Mouse (Mus musculus): ENCODE data around the gene Plac9a. TPM values are rescaled to one million over a fixed set of nuclear protein-coding genes. Genes with fewer than 3 reads are reported as not detected.
"Not testable (repeated sequence)": the region's sequence is repeated elsewhere in the genome, so short reads cannot be mapped to it uniquely, and the experiment has no call there.

Gene Plac9a
- polyA plus RNA-seq (2015; fragmentation: Nextera tagmentation; extraction: Ambion mirVana), result 2.5 and 2.7 TPM in 2 replicates

DNA sequence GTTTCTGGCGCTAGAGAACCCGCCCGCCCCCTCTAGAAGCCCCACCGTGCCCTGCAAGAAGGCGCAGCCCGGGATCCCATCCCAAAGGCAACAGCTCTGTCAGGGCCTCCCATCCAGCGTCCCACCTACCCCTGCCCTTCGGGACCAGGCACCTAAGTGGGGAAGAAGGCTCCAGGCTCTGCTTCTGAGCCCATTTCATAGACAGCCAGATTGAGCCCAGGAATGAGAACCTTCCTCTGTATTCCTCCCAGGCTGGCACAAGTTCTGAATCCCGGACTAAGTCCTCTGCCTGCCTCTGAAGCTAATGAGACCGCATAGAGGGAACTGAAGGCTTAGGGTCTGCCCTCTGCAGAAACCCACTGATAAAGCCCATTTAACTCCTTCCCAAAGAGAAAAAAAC, at the start of gene Plac9a:
Plac9a (minus strand) TSS at position 101 of the 400 bp plus-strand sequence.
- not testable (repeated sequence) for H3K4me1 ChIP-seq; H3K27me3 ChIP-seq; H3K9ac ChIP-seq; H3K4me2 ChIP-seq; ATAC-seq (ENCODE audit: borderline replicate concordance, extremely low read depth, low FRiP score, low TSS enrichment); H3K36me3 ChIP-seq; H3K9me3 ChIP-seq; H3K4me3 ChIP-seq; H3K27ac ChIP-seq
- WGBS, result no CpG with 5 or more reads among the region's 10 CpGs

DNA sequence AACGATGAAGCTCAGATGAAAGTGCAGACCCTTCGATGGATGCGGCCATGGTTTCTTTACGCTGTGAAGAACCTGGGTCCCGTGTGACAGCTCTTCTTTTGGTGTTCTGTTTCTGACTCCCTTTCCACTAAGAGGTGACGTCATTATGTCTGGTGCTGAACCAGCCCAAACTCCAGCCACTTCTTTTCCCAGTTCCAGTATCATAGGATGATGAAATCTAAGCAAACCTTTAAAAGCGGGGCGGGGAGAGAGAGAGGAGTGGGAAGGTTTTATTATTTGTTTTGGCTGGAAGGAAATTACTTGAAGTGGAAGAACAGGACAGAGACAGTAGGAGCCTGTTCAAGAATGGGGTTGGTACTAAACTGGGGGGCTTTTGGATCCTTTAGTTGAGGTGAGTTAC, 35.1 kb upstream of the Plac9a start, which contains the start of gene Cphx1:
Cphx1 (plus strand) TSS at position 301 of the 400 bp plus-strand sequence.
- not testable (repeated sequence) for H3K27ac ChIP-seq; H3K4me3 ChIP-seq; H3K4me1 ChIP-seq; H3K9me3 ChIP-seq; H3K4me2 ChIP-seq; ATAC-seq (ENCODE audit: borderline replicate concordance, extremely low read depth, low FRiP score, low TSS enrichment); H3K27me3 ChIP-seq; H3K9ac ChIP-seq; H3K36me3 ChIP-seq
- no CpG with 5 or more reads among the region's 8 CpGs for WGBS

DNA sequence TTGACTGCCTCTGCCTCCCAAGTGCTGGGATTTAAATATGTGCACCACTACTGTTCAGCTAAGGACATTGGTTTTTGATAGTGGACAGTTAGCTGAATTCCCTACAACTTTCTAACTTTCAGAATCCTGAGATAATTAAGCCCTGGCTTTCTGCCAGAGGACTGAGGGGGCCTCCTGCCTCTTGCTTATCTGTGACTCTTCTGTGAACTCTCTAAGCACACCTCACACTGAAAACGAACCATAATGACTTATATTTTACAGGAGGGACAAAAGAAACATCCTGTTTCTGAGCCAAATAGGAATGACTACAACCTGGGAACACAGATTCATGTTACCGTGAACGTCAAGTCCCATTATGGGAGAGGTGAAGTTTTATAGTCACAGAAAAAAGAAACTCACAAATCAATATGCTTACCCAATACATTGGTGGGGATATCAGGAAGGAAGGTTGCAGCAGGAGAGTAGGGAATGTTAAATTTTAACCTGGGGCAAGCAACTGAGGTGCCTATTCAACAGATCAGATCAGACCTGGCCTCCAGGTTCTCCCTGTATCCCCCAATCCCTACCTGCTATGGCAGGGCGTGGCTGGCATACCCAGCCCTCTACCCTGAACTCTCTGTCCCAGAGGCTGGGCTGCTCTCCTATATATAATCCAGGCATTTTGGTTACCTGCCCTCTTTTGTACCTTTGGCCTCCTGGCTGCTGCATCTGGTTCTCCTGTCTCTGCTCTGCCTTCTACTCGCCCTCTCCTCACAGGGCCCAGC, 34.1 kb upstream of the Plac9a start:
- H3K36me3 ChIP-seq; H3K27ac ChIP-seq; H3K9ac ChIP-seq; H3K27me3 ChIP-seq; H3K4me2 ChIP-seq; H3K9me3 ChIP-seq; ATAC-seq (ENCODE audit: borderline replicate concordance, extremely low read depth, low FRiP score, low TSS enrichment); H3K4me1 ChIP-seq; H3K4me3 ChIP-seq: not testable (repeated sequence)
- no CpG with 5 or more reads among the region's 5 CpGs for WGBS

DNA sequence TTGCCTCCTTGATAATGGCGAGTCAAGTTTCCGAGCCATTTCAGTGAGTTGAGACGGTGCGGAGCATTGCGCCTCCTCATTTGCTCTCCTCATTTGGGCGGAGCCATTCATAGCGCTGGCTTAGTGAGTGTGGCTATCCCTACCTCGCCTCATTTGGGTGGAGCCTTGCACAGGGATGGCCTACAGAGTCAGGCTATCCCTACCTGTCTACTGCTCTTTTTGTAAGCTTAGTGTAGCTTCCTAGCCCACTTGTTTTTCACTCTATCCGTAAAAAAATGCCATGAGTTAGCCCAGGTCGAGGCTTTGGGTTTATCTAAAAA, 24.6 kb upstream of the Plac9a start, which contains the start of gene Tmem254a:
Tmem254a (minus strand) TSS at position 111 of the 320 bp plus-strand sequence.
- not testable (repeated sequence) for H3K27ac ChIP-seq; ATAC-seq (ENCODE audit: borderline replicate concordance, extremely low read depth, low FRiP score, low TSS enrichment); H3K9me3 ChIP-seq; H3K9ac ChIP-seq; H3K27me3 ChIP-seq; H3K4me2 ChIP-seq; H3K36me3 ChIP-seq; H3K4me3 ChIP-seq; H3K4me1 ChIP-seq
- WGBS, result no CpG with 5 or more reads among the region's 10 CpGs

DNA sequence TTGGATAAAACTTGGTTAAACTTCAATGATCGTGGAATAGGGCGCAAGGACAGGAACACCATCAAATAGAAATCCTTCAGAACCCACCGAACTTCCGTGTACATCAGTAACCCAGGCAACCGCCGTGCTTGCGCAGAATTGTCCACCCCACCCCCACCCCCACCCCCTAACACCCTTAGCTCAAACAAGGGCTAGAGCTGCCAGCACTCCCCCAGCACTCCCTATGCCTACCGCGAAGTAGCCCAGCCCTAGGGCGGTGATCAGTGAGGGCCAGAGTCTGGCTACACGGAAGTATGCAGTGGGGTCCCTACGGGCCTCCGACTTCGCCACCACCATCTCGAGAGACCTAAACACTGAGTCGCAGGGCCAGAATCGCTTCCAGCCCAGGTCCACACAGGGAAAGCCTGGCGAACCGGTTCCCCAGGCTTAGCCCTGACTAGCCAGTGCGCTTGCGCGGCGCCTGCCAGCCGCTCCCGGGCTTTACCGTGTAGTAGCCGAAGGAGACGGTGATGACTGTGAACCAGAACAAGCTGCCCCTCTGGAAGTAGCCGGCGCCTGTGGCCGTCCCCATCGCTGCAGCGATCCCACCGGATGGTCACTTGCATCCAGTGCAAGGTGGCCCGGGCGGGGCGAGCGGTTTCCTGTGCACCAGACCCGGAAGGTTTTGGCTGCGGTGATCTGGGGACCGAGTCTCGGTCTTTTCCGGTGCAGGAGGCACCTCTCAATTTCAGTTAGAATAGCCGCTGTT, 24.1 kb upstream of the Plac9a start:
- not testable (repeated sequence) for H3K27me3 ChIP-seq, H3K4me2 ChIP-seq, H3K9ac ChIP-seq, H3K4me3 ChIP-seq, H3K9me3 ChIP-seq, H3K4me1 ChIP-seq, H3K36me3 ChIP-seq, H3K27ac ChIP-seq
- no CpG with 5 or more reads among the region's 44 CpGs for WGBS
- peak; percentile 70 for ATAC-seq (ENCODE audit: borderline replicate concordance, extremely low read depth, low FRiP score, low TSS enrichment)

DNA sequence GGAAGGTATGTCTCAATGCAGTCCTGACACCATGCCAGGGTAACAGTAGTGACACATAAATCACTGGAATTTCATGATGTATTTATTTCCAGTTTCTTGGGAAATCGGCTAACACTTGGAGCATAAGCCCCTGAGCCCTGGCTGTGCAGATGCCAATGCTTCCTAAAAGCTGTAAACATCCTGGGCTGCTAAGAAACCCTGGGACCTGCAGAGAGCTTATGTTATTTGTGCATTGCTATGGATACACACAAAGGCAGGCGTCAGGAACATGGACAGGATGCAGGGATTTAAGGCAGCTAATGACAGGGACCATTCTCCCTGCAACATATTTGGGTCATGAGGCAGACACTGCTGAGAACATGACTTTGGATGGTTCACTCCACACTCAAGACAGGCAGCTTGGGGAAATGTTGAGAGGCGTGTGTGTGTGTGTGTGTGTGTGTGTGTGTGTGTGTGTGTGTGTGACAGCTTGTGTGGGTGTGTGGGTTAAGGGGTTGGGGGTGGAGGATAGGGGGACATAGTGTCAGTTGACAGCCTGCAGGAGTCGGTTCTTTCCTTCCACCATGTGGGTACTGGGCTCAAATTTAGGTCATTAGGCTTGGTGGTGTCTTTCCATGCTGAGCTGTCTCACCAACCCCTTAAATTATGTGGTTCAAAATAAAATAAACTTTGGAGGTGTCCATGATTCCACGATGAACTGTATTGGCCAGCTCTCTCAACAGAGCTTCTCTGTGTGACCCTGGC, 15.7 kb upstream of the Plac9a start:
- H3K4me3 ChIP-seq, H3K9me3 ChIP-seq, H3K36me3 ChIP-seq, H3K4me1 ChIP-seq, H3K4me2 ChIP-seq, H3K9ac ChIP-seq, H3K27ac ChIP-seq, H3K27me3 ChIP-seq: not testable (repeated sequence)
- WGBS, result no CpG with 5 or more reads among the region's 5 CpGs
- peak; percentile 72 for ATAC-seq (ENCODE audit: borderline replicate concordance, extremely low read depth, low FRiP score, low TSS enrichment)

DNA sequence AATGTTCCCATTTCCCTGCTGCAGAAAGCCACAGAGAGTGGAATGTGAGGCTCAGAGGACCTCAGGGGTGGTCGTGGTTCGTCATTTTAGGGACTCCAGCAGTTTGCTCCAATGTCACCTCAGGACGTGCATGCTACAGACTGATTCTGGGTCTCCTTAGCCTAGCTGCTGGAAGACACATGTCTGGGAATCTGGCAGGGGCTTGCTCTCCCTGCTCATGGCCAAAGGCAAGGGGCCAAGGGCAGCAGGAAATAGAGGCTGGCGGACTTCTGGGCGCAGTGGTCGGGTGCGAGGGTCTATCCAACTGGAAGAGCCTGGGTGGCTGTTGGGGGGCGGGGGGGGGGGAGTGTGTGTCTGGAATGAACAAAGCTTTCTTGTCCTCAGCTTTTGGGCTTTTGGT, 6.1 kb upstream of the Plac9a start:
- peak; percentile 31; the same call in 1 of the 2 replicates for ATAC-seq (ENCODE audit: borderline replicate concordance, extremely low read depth, low FRiP score, low TSS enrichment)
- no CpG with 5 or more reads among the region's 8 CpGs for WGBS
- not testable (repeated sequence) for H3K27me3 ChIP-seq, H3K4me1 ChIP-seq, H3K9me3 ChIP-seq, H3K4me3 ChIP-seq, H3K36me3 ChIP-seq, H3K9ac ChIP-seq, H3K27ac ChIP-seq, H3K4me2 ChIP-seq

DNA sequence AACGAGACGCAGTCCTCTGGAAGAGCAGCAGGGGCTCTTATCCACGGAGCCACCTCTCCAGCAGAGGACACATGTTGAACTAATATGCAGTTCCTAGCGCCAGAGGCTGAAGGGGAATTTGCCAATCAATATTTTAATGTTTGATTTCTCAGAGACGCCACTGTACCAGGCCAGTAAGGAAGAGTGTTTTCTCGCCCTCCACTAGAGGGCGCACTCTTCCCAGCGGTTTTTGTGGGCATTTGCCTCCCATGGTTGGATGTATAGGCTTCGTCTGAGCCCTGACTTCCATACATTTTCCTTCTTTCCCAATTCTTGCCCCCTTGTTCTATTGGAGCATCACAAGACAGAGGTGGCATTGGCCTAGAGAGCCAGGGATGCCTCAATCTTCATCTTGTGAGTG, 4.4 kb upstream of the Plac9a start:
- not testable (repeated sequence) for H3K4me1 ChIP-seq; H3K4me3 ChIP-seq; H3K27ac ChIP-seq; H3K9me3 ChIP-seq; H3K27me3 ChIP-seq; ATAC-seq (ENCODE audit: borderline replicate concordance, extremely low read depth, low FRiP score, low TSS enrichment); H3K36me3 ChIP-seq; H3K9ac ChIP-seq; H3K4me2 ChIP-seq
- WGBS, result no CpG with 5 or more reads among the region's 9 CpGs

DNA sequence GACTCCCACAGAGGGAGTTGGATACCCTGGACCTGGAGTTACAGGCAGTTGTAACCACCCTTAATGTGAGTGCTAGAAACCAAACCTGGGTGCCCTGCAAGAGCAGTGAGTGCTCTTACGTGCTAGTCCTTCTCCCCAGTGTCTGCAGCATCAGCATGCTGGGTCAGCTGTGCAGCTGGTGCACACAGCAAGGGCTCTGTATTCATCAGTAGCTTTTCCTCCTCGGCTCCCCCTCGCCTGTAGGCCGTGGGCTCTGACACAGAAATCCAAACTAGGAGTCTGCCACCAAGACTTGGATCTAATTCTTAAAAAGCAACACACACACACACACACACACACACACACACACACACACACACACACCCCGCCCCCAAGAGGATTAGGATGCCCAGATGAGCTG, 2.3 kb upstream of the Plac9a start:
- H3K27ac ChIP-seq; H3K4me1 ChIP-seq; H3K4me2 ChIP-seq; H3K4me3 ChIP-seq; H3K27me3 ChIP-seq; ATAC-seq (ENCODE audit: borderline replicate concordance, extremely low read depth, low FRiP score, low TSS enrichment); H3K9me3 ChIP-seq; H3K9ac ChIP-seq; H3K36me3 ChIP-seq: not testable (repeated sequence)
- WGBS, result 78% methylated on average over 1 of the region's 5 CpGs

DNA sequence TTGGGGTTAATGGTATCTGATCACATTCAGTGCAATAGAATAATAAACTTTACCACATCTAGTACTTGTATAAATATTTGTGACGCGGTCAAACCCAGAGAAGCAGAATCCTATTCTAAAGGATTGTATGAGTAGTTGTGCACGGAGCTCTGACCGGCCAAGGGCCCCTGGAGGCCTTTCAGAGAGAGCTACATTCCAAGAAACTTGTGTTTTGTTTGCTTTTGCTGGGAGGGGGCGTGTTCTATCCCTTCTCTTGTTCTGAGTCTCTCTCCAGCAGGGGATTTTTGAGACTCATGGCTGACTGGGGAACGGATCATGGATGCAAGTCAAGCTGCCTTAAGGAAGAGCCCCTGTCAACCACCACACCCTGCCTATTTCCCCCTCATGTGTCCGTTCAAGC, 7.2 kb downstream of the Plac9a start:
- H3K27ac ChIP-seq; H3K4me2 ChIP-seq; ATAC-seq (ENCODE audit: borderline replicate concordance, extremely low read depth, low FRiP score, low TSS enrichment): not testable (repeated sequence)

DNA sequence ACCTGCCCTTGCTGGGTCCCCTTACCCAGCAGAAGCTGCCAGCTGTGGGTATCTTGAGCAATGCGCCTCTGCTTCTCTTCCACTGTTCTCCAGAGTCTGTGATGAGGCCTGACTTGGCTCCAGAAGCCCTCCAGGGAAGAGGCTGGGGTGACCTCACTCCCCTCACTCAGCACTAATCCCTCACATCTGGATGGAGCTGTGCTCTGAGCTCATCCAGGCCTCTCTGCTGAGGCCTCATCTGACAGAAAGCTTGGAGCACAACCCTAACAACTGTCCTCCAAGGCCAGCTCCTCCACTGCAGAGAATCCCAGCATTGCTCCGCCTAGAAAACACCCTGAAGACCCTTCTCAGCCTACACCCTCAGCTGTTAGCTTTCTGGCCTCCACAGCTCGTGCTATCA, 8.3 kb downstream of the Plac9a start:
- not testable (repeated sequence) for H3K4me1 ChIP-seq; H3K9ac ChIP-seq; H3K4me3 ChIP-seq; H3K36me3 ChIP-seq; H3K27ac ChIP-seq; ATAC-seq (ENCODE audit: borderline replicate concordance, extremely low read depth, low FRiP score, low TSS enrichment); H3K4me2 ChIP-seq; H3K9me3 ChIP-seq; H3K27me3 ChIP-seq
- WGBS, result no CpG with 5 or more reads among the region's 3 CpGs

More for the DNA sequence above, 7.2 kb downstream of the Plac9a start:
- not testable (repeated sequence) for H3K36me3 ChIP-seq, H3K27me3 ChIP-seq, H3K4me3 ChIP-seq, H3K9me3 ChIP-seq, H3K9ac ChIP-seq, H3K4me1 ChIP-seq
- no CpG with 5 or more reads among the region's 7 CpGs for WGBS

DNA sequence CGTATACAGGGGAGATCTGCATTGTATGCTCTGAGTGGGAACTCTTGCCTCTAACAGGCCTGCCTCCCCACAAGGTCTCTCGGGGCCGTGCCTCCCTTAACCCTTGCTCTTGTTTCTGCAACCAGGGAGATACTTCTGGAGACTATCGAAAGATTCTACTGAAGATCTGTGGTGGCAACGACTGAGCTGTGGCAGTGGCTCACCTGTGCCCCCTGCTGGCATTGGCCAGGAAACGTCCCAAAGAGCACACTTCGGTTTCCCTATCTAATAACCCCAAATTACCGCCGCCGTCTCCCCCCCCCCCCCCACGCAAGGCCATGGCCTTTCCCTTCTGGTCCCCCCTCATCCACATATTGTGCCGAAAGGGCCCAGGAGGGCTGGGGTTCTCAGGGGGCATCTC, 17.0 kb downstream of the Plac9a start:
- not testable (repeated sequence) for H3K9me3 ChIP-seq; H3K27ac ChIP-seq; H3K4me2 ChIP-seq; H3K4me3 ChIP-seq; H3K4me1 ChIP-seq; H3K9ac ChIP-seq; H3K27me3 ChIP-seq; ATAC-seq (ENCODE audit: borderline replicate concordance, extremely low read depth, low FRiP score, low TSS enrichment); H3K36me3 ChIP-seq
- no CpG with 5 or more reads among the region's 12 CpGs for WGBS

Data from lung, embryonic 15.5 days (tissue).